Mouse (Mus musculus) mouse embryonic stem cell (cell line): ENCODE data around the gene Ncam1.

Experiments used
- in situ Hi-C, 2 experiments: fragments of 300-500 bp; cut with MboI; formaldehyde crosslinking; loops; 1 replicate in 1 of 2; 3 replicates in 1 of 2; pipeline ENCODE4 v1.14.3; 2019 to 2020; ENCODE audit warnings: low sequenced_read_pairs in 2 of 2, low pct_unique_long_range_greater_than_20kb in 1 of 2, mixed read lengths in 1 of 2; ENCODE audit not compliant: unreplicated experiment in 1 of 2

Gene Ncam1

GRCm38 (mm10) chr9:49798806-49799205 lies at the start of gene Ncam1:
Gene Ncam1, minus strand, starts transcription at chr9:49798925.
- in situ Hi-C loops = loop anchor here in 1 of 2 experiments (5.0 kb wide), 1 partner anchor 72 kb away; no protein-coding TSS in a partner anchor

DNA sequence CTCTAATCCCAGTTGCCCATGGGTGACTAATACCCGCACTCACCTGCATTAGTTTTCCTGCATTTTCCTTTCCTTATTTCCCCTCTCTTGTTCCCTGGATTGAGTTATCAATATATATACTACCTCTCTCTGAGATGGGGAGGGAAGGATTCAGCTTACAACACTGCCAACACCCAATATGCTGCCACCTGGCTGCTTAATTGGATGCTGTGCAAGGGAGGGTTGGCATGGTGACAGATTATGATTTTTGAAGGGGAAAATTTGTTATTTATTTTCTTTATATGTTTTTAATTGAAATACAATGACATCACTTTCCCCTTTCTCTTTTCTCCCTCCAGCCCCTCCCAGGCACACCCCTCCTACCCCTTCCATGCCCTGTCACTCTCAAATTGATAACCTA lies 35.3 kb upstream of the Ncam1 start:
- in situ Hi-C loops = no loop called here

GRCm38 (mm10) chr9:49827671-49828070 lies 28.9 kb upstream of the Ncam1 start:
- in situ Hi-C loops = no loop called here

- in situ Hi-C loops = no loop called here
Measured at GRCm38 (mm10) chr9:49816115-49816650, 17.5 kb upstream of the Ncam1 start.

DNA sequence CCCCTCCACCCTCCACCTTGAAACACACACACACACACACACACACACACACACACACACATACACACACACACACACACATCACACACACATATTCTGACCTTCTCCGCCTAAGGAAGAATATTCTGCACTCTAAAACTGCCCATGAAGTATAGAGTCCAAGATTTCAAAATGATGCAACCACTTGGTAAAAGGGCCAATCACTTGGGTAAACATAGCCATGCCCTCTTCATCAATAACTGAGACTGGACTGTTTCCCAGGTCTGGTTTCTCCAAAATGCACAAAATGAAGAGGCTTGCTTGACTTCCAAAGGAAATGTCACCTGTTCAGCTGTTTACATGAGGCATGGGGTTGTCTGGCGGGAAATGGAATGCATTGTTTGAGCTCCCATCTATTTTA lies 15.7 kb upstream of the Ncam1 start:
- in situ Hi-C loops = no loop called here

DNA sequence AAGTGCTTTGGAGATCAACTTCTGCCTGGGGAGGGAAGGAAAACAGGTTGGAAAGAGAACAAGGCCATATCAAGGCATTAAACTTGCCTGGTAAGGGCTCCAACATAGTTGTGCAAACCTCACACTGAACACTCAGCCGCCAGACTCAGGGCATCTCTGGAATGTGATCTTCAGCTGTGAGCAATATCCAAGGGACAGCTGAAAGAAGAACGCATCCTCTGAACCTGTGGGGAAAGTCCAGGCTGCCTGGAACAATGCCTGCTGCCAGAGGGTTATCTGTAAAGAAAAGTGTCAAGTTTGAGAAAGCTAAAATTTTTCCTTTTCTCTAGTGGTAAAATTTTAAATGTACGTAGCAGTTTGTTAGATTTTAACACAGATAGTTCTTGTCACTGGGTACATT lies 4.5 kb upstream of the Ncam1 start:
- in situ Hi-C loops = no loop called here

DNA sequence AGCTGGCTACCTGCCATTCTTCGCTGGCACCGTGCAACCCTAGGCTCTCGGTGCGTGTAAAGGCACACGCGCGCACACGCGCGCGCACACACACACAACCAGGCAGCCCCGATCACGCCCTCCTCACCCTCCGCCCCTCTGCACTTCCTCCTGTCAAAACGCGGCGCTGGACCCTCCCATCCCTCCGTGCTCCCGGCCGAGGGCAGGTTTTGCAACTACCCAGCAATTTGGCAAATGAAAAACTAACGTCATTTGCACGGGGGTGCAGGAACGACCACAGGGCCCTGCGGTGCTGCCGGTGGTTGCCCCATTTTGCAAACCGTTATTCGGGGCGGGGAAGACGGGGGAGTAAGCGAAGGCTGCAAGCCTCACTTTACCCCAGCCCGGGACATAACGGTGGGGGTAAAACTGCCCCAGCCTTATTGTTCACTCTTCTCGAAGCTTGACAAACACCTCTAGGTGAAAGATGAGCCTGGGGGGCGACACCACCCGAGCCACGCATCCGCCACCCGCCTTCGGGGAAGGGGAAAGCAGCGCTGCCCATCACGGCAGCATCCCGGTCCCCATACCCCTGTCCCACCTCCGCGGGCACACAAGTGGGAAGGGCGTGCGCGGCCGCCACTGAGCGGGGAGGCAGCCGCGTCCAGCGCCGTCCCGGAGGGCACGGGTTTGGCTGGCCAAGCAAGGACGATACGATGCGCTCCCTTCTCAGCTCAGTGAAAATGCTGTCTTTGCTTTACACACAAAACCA lies 729 bp downstream of the Ncam1 start:
- in situ Hi-C loops = loop anchor here in 1 of 2 experiments (5.0 kb wide), 1 partner anchor 71 kb away; no protein-coding TSS in a partner anchor

DNA sequence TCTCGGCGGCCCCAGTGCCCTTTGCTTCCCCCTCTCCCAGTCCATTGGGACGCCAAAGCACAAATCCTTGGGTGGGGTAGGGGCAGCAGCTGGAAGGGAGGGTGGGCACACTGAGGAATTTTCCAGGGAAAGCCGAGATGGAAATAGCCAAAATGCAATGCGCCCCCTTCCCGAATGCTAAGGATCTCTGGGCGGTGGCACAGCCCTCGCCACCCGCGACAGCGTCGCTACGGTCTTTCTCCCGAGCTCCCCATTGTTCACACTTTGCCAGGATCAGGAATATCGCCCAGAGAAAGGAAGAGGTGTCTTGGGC lies 1.3 kb downstream of the Ncam1 start:
- in situ Hi-C loops = loop anchor here in 1 of 2 experiments (5.0 kb wide), 1 partner anchor 70 kb away; no protein-coding TSS in a partner anchor

GRCm38 (mm10) chr9:49796618-49797507 lies 1.9 kb downstream of the Ncam1 start:
- in situ Hi-C loops = loop anchor here in 1 of 2 experiments (5.0 kb wide), 1 partner anchor 70 kb away; no protein-coding TSS in a partner anchor

GRCm38 (mm10) chr9:49795881-49796280 lies 2.8 kb downstream of the Ncam1 start:
- in situ Hi-C loops = loop anchor here in 1 of 2 experiments (5.0 kb wide), 1 partner anchor 69 kb away; no protein-coding TSS in a partner anchor

DNA sequence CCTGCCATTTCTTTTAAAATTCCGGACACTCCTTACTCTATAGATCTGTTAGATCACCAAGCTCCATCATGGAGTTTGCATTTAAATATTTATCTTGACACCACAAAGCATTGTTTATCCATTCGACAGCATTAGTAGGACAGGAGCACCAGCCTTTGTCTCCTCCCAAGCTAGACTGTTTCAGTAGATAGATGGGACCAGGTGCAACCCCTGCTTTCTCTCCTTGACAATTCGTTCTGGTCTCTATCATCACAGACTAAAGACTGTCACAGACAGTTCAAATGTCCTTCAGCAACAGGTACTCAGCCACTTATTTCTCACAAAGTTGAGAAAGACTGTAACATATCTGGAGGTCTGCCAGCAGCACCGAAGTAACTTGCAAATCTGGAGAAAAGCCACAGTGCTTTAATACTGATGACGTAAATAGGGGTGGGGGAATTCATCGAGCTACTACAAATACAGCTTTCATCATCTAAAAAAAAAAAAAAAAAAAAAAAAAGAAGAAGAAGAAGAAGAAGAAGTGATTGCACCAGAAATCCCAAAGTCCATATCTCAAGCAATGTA lies 4.7 kb downstream of the Ncam1 start:
- in situ Hi-C loops = no loop called here

DNA sequence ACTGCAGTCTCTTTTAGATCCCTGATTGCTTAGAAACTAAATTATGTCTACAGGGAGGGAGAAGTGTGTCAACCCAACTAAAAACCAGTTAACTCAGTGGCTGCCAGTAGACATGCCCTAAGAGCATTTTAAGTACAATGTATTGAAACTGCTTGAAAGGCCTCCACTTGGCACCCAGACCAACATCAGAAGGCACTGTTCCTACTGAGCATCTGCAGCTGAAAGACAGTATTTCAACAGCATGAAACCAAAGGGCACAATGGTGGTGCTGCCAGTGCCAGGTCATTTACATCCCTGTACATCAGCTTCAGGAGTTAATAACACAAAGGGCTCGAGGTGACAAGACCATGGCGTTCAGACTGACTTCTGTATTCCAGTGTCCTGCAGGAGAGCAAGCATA lies 5.5 kb downstream of the Ncam1 start:
- in situ Hi-C loops = no loop called here

DNA sequence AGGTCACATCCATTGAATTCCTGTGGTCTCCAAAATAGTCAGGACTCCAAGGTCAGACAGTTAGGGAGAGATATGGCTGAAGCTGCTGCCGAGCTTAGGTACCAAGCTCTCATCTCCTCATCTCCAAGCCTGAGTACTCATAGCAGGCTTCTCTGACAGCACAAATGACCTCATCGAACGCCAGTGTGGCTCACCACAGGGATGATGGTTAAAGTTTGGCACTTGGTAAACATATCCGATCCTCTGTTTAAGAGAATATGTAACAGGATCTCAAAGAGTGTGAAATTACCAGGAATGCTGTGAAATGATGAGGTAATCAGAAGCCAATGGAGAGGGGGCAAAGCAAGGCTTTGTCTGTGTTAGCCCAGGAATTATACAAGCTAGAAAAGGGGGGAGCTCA lies 6.1 kb downstream of the Ncam1 start:
- in situ Hi-C loops = no loop called here

DNA sequence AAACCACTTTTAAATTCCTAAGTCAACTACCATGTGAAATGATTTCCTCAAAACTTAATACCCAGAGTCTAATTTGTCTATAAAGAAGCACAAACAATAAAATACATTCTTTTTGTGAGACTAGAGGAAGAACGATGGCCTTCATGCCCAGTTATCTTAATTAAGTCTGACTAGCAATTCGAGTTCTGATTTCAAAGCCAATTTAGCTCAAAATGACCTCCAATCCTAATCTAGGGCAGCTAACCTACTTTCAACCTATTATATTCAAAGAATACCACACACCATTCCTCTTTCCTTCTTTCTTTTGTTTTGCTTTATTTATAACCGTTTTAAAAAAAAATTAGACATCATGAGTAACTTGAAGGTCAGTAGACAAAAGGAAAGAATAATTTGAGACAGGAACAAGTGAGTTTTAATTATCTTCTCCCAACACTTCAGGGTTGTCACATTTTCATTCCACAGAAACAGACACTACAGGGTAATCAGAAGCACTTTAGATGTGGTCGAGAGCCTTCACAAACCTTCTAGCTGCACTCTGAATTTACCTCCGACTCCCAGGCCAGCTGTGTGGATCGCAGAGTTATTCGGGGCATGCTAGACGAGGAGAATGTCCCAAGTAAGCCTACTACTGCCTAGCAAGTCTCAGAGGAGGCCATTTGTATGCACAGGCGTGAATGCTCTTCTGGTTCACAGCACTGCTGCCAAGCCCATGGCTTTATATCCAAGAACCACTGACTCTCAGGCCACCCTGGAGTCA lies 17.5 kb downstream of the Ncam1 start:
- in situ Hi-C loops = no loop called here

DNA sequence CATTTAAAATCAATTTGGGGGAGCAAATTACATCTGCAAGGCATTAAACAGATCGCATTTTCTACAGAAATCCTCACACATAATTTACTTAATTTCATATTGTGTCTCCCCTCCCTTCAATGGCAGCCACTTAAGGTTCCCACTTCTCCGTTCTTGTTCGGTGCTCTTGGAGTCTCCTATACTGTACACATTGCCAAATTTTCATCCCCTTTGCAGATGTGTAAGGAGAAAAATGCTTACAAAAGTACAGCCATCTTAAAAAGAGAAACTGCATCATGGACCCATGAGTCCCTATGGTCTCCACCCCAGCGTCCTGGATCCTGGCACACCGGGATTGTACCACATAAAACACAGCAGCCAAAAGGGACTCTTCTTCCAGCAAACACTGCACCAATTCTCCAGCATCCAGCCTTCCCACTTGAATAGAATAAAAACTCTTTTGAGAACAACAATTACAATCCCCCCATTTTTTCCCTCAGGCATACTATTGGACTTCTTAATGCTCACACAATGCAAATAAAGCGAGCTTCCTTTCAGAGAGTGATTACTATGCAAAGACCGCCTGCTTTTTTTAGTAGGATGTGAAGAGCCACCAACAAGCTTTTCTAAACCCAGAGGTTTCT lies 21.6 kb downstream of the Ncam1 start:
- in situ Hi-C loops = no loop called here

GRCm38 (mm10) chr9:49766634-49767033 lies 32.1 kb downstream of the Ncam1 start:
- in situ Hi-C loops = no loop called here

GRCm38 (mm10) chr9:49760571-49760970 lies 38.2 kb downstream of the Ncam1 start:
- in situ Hi-C loops = no loop called here

DNA sequence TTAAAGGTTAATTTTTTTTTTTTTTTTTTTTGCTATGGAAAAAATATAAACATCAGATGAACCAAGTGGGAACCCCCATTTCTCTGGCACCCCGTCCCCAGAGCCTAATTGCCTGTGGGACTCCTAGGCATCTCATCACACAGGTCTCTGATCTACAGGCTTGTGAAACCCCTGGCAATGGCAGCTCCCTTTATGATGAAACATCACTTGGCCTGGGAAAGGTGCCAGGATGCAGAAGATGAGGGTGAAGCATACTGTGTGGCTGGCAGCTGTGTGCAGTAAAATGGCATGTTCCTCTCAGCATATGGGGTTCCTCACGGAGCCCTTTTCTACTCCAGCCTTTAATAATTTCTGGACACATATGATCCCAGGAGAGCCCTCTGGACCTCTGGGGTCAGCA lies 40.3 kb downstream of the Ncam1 start:
- in situ Hi-C loops = no loop called here
